In the genomic region with DNA sequence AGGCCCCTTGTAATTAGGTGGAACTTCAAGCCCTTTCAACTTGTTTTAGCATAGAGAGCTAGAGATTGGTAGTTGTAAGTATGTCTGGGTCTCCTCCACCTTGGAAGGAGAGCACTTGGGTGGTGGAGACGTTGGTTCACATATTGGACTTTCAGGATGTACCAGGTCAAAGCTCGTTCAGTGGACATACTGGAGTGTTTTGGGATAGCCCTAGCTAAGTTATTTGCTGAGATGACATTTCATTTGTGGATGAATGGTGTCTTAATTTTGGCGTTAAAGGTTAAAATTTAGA, we compare ENCODE assay signal across 8 mouse cellular contexts. TPM values are rescaled to one million over a fixed set of nuclear protein-coding genes. Genes with fewer than 3 reads are reported as not detected.
DNase-seq lines count a peak whose midpoint lies in the region; ATAC-seq and TF ChIP-seq lines count a peak whose summit lies in the region.

No protein-coding gene starts in this region.

- peak overlapping the region; percentile 97 for H3K9ac ChIP-seq in kidney, postnatal 0 days (ENCODE audit: low read depth, low read length)

- H3K27ac ChIP-seq in kidney, postnatal 0 days, result peak overlapping the region; percentile 97
- H3K27ac ChIP-seq in olfactory bulb, adult 2 months (ENCODE audit: insufficient read depth, low read depth, low read length), result no peak overlapping the region

- peak overlapping the region; percentile 60 for H3K4me2 ChIP-seq in kidney, postnatal 0 days (ENCODE audit: low read length)

- DNase-seq in cerebellum, adult 8-10 months, result peak; percentile 11
- DNase-seq in cerebellum, postnatal 25 days, result no peak
- DNase-seq in thymus, postnatal 0 days (ENCODE audit: low spot score), result peak; percentile 4
- DNase-seq in thymus, postnatal 36 days, result no peak
- DNase-seq in kidney, postnatal 0 days (ENCODE audit: low spot score), result no peak
- DNase-seq in left cerebral cortex, adult 11 months (ENCODE audit: low spot score), result no peak

- no peaks in the 10 kb centered on the region for H3K36me3 ChIP-seq in kidney, postnatal 0 days (ENCODE audit: insufficient read depth, low read length)

- WGBS in kidney, postnatal 0 days, result 13% methylated on average over 3 of the region's 3 CpGs
- WGBS in olfactory bulb, adult 2 months, result 6% methylated on average over 3 of the region's 3 CpGs

- no peak for ATAC-seq in kidney, postnatal 0 days (replicated peaks; ENCODE audit: low FRiP score, low read depth)
- no peak for ATAC-seq in monocyte, adult 5-6 weeks (replicated peaks; ENCODE audit: insufficient number of reproducible peaks, low FRiP score, low TSS enrichment, poor library complexity, severe bottlenecking)

- TF ChIP-seq CTCF in kidney, postnatal 0 days (IDR thresholded peaks at IDR 0.05; ENCODE audit: low read depth), result no peak
- no peak for TF ChIP-seq CTCF in olfactory bulb, adult 2 months (IDR thresholded peaks at IDR 0.05; ENCODE audit: insufficient read depth, low read depth, low read length)

- no peaks in the 10 kb centered on the region for H3K27me3 ChIP-seq in kidney, postnatal 0 days (ENCODE audit: insufficient read depth, low read length)

- H3K9me3 ChIP-seq in kidney, postnatal 0 days (replicated peaks; ENCODE audit: low read length), result no peaks in the 10 kb centered on the region

- peak overlapping the region; percentile 72 for H3K4me3 ChIP-seq in kidney, postnatal 0 days (replicated peaks; ENCODE audit: low read depth, low read length)
- H3K4me3 ChIP-seq in olfactory bulb, adult 2 months (ENCODE audit: insufficient read depth, low read depth, low read length), result peak overlapping the region; percentile 81; the same call in 1 of the 2 replicates

- H3K4me1 ChIP-seq in kidney, postnatal 0 days (replicated peaks; ENCODE audit: insufficient read depth, low read length), result peaks cover 10% of the 10 kb centered on the region
- no peaks in the 10 kb centered on the region for H3K4me1 ChIP-seq in olfactory bulb, adult 2 months (ENCODE audit: control insufficient read depth, insufficient read depth, low read length)

- TF ChIP-seq POLR2A in olfactory bulb, adult 2 months (IDR thresholded peaks at IDR 0.05; ENCODE audit: insufficient read depth, low read depth, low read length), result no peak

RNA-seq across cellular contexts. Expression of a gene that starts 1.4 kb away (rescaled TPM):
- polyA plus RNA-seq in thymus, postnatal 0 days (2015; fragmentation: Nextera tagmentation; extraction: Ambion mirVana), result 126 and 162 TPM in 2 replicates
- polyA plus RNA-seq in kidney, postnatal 0 days (2015; fragmentation: Nextera tagmentation; extraction: Ambion mirVana), result 99.0 and 102 TPM in 2 replicates
- 49.8 and 211 TPM in 2 replicates for polyA plus RNA-seq in olfactory bulb, adult 2 months (2012; ENCODE audit: insufficient read depth, insufficient read length, low replicate concordance, missing spikeins)
- 218 to 376 TPM (median 222 TPM) in 3 replicates for total RNA-seq in monocyte, adult 5-6 weeks (2017)

RNA-seq across cellular contexts. Expression of a gene that starts 40.2 kb away (rescaled TPM):
- polyA plus RNA-seq in thymus, postnatal 0 days (2015; fragmentation: Nextera tagmentation; extraction: Ambion mirVana), result 95.4 and 98.3 TPM in 2 replicates
- 100 and 108 TPM in 2 replicates for polyA plus RNA-seq in kidney, postnatal 0 days (2015; fragmentation: Nextera tagmentation; extraction: Ambion mirVana)
- polyA plus RNA-seq in olfactory bulb, adult 2 months (2012; ENCODE audit: insufficient read depth, insufficient read length, low replicate concordance, missing spikeins), result not detected in 2 replicates
- 67.2 to 82.9 TPM (median 81.1 TPM) in 3 replicates for total RNA-seq in monocyte, adult 5-6 weeks (2017)

Comparison
In these comparisons a context has a peak if more than half of its experiments do, and no peak if none do; other contexts are left out.
1. DNase-seq: peak in cerebellum, adult 8-10 months (single experiment) and thymus, postnatal 0 days (single experiment); none in cerebellum, postnatal 25 days (0 of 2), thymus, postnatal 36 days (0 of 2), kidney, postnatal 0 days (single experiment) and left cerebral cortex, adult 11 months (single experiment).